Mouse (Mus musculus) Muller cell, postnatal 12 days (primary cell): ENCODE measurements around the gene Rbm33.

ENCODE experiments used
- DNase-seq: peaks from one replicate; pipeline ENCODE4 v3.0.0-alpha.2; 2015; ENCODE audit errors: inconsistent ontology term

The Rbm33 gene

DNA sequence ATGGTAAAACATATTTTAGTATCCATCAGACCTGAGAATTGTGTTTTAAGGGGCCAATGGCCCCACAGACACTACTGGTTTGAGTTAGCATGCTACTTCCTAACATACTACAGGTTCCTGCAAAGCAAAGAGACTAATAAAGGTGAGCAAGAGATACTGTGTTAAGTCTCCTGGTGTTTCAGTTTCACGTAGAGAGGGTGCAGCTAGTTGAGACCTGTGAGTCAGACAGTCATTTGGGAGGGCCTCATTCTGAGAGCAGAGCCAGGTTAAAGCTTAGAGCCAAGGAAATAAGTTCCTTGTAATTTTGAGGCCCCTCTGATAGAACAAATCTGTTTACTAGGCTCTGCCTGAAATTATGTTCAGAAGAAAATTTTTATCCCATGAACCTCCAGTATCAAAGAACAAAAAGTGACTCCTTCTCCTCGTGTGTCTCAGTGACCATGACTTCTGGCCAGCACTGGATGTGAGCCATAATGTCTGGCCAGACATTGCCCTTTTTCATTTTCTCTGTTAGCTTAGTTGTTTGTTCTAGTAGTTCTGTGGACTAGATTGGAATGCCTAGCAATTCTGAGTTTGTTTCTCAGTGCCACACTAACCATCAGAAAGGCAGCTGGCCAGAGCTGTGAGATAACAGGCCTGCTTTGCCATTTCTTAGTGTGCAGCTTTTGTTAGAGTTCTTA is 95.2 kb downstream of the Rbm33 start:
- DNase-seq = peak; percentile 34

DNA sequence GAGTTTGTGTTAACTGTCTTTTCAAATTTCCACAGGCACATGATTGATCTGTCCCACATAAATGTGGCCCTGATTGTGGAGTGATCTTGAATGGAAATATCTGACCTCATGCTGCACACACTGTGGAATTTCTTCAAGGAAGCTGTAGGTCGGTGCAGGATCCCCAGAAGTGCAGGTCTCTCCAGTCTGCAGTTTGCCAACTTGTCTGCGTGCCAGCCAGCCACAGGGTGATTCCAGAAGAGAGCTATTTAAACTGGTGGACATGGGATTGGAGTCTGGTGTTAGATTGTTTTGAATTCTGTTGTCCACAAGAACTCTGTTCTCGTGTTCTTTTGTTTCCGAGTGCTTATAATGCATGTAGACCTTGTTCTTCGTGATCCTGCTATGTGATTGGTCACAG is 96.6 kb downstream of the Rbm33 start:
- no peak for DNase-seq

DNA sequence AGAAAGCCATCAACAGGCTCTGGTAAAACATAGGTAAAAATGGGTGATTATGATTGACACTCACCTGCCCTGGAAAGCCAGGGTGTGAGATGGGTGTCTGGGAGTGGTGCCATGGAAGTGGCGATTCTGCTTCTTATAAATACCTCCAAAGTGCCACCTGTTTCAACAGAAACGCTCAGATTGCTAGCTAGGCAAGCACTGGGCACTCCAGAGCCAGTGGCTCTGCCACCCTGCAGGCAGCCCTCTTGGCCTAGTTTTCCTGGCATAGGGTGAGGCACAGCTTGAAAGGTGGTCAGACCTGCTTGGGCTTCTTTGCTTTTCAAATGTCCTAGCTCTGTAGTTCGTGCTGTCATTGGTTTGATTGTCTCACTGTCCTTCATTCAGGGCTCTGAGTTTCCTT is 97.2 kb downstream of the Rbm33 start:
- no peak for DNase-seq

GRCm38 (mm10) chr5:28416029-28416428 is 99.1 kb downstream of the Rbm33 start:
- no peak for DNase-seq

- DNase-seq = no peak
These were observed 101.8 kb downstream of the Rbm33 start for GRCm38 (mm10) chr5:28418734-28419133.

DNA sequence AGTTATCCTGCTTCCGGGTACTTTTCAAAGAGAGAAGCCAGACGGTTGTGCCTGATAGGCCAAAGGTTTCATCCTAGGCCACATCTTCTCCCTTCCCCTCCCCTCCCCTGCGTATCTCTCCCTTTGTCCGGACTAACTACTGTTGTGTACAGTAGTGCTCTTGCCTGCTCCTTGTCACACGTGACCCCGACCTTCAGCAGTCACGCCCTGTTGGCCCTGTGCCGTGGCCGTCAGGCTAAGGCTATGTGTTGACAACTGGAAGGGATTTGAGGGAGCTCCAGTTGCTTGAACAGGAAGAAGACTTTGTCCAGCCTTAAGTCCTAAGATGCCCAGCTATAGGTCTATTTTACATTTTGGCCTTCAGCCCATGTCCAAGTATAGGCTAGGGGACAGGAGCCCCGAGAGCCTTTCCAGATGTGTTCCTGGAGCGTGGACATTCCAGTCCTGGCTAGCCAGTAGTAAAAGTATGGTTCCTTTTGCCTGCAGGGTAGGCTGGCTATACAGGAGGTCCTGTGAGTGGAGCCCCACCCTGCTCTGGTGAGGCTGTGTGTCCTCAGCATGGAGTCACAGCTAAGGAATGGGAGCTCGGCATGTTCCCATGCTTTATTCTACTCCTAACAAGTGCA is 102.8 kb downstream of the Rbm33 start:
- DNase-seq = no peak

- no peak for DNase-seq
These were observed 106.9 kb downstream of the Rbm33 start for GRCm38 (mm10) chr5:28423781-28424180.

DNA sequence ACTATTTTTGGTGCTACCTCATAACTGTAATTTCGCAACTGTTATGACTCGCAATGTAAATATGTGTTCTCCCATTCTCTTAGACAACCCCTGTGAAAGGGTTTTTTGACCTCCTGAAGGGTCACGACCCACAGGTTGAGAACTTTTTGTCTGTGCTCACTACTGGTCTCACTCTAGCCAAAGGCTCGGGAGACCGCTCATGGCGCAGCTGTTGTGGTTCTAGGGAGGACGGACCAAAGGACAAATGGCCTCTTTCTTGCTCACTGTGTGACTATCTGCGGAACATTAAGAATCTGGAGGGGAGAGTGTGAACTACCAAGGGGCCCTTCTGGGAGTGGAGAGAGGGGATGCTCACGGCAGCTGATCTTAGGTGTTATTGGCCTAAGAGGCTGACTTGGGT is 109.0 kb downstream of the Rbm33 start:
- no peak for DNase-seq

DNA sequence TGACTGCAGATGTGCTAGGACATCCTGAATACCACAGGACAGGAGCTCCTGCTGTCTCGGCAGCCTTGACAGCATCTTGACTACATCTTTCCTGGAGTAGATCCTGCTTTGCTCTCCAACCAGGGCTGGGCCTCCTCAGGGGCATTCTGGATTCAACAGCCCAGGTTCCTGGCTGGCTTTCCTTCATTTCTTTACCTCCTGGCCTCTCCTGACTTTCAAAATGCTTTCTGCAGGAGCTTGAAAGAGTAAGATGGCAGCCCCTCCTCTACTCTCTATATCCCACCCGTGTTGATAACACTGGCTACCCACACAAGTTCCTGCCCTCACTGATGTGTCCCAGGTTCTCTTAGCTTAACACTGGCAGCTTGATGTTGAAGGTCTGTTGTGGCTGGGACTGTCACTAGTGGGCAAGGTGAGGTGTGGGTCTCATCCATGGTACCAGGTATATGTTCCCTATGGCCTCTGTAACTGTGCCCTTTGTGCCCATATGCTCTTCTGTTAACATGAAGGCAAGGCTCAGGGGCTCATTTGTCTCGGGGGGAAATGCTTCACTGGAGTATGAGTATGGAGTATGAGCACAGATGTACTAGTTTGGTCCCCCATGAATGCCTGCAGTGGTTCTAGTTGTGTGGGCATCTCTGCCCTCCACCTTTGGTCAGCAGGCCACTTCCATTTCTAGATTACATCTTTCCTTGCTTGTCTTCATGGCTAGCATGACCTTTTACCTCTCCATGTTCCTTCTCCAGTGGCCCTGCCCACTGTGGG is 133.4 kb downstream of the Rbm33 start:
- no peak for DNase-seq

GRCm38 (mm10) chr5:28451053-28451638 is 134.2 kb downstream of the Rbm33 start:
- peak; percentile 65 for DNase-seq

DNA sequence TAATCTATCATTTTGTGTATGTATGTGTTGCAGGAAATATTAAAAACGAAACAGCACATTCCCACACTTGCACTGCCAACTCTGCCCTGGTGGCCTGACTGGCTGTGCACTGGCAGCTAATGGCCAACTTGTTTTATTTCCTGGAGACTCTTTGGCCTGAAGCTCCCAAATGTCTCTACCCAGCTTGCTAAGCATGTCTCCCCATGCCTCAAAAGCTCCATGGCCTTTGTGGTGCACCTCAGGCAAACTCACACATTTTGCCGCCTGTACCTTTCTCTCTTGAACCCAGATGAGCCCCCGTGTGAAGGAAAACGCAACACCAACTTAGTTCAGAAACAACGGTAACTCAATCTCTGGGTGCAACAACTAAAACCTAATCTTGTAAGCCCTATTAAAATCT is 136.2 kb downstream of the Rbm33 start:
- no peak for DNase-seq

DNA sequence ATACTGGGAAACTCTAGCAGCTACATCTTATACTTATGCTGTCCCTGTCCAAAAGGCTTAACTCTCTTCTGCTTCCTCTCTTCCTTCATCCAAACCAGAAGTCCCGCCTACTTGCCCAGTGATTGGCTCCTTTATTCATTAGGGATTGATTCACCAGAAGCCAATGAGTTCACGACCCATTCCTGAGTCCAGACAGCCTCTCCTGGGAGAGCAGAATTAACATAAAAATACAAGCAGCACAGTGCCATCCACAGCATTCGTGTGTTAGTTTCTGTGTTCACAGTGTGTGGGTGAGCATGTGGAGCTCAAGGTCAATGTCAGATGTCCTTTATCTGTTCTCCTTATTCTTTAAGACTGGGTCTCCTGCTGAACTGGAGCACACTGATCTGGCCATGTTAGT is 136.6 kb downstream of the Rbm33 start:
- no peak for DNase-seq

DNA sequence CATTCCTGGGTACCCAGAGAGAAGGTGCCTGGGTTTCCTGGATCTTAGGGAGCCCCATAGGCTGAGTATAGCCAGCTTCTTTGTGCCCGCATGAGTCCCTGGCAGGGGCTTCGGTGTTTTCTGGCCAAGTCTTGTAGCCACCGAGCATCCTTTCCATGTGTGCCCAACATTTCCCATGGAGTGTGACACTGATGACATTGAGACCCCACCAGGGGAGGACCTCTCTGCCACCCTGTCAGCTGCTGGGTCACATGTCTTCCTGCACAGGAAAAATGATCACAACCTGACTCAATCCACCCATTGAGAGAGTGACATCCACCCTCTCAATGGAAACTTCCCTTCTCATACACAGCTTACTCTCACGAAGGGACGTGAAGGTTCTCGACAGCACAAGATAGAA is 137.6 kb downstream of the Rbm33 start:
- DNase-seq = no peak

DNA sequence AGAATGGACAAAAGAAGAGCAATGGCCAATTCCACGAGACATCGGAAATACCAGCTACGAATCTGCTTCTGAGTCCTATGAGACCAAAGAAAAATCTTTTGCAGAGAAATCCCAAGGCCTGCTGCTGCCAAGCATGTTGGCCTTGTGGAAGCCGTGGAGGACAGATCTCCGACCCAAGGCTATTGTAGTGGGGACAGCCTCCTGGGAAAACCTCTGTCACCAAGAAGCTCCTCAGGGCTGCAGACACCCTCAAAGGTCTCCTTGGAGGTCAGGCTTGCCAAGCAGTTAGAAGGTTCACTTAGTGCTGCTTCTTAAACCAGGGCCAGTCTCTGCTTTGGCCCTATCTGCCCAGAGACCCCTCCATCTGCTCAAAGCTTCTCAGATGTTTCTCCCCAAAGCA is 138.8 kb downstream of the Rbm33 start:
- DNase-seq = no peak

GRCm38 (mm10) chr5:28456366-28456765 is 139.4 kb downstream of the Rbm33 start:
- no peak for DNase-seq

GRCm38 (mm10) chr5:28457921-28458641 is 141.2 kb downstream of the Rbm33 start:
- DNase-seq = peak; percentile 19

DNA sequence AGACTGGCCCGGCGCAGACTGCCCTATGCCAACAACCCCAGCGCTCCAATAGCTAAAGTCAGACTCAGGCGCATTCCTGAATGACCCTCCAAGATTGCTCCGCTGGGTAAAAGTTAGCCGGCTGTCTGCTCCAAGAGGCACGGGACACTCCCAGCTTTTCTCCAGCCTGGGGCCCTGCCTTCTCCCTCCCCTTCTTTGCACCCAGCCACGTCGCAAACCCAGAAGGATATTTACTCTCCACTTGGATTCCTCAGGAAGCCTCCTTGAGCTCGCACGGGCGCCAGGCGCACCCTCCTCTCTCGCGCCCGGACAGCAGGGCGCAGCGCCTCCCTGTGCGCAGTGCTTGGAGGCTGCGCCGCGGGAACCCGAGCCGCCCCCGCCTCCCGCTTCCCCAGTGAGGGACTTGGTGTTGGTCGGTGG is 141.9 kb downstream of the Rbm33 start:
- DNase-seq = peak; percentile 33

GRCm38 (mm10) chr5:28459456-28460225 is 142.7 kb downstream of the Rbm33 start:
- peak; percentile 32 for DNase-seq

- peak; percentile 44 for DNase-seq
These were observed 143.8 kb downstream of the Rbm33 start for GRCm38 (mm10) chr5:28460556-28461350.

GRCm38 (mm10) chr5:28461376-28461775 is 144.5 kb downstream of the Rbm33 start:
- no peak for DNase-seq
